Mouse (Mus musculus): ENCODE measurements around the gene Dock11.

Gene Dock11

GRCm38 (mm10) chrX:35888087-35888895, at the start of gene Dock11:
Dock11 (plus strand) TSS chrX:35888832.
- peak; percentile 83 for DNase-seq (ENCODE audit: low read depth, low spot score)

GRCm38 (mm10) chrX:35879703-35880102, 8.9 kb upstream of the Dock11 start:
- DNase-seq (ENCODE audit: low read depth, low spot score) = peak; percentile 66

- peak; percentile 71 for DNase-seq (ENCODE audit: low read depth, low spot score)
Measured at GRCm38 (mm10) chrX:35888945-35889799, 540 bp downstream of the Dock11 start.

GRCm38 (mm10) chrX:35889800-35890106, 1.1 kb downstream of the Dock11 start:
- DNase-seq (ENCODE audit: low read depth, low spot score) = peak; percentile 36

- peak; percentile 36 for DNase-seq (ENCODE audit: low read depth, low spot score)
Measured at GRCm38 (mm10) chrX:35891534-35892125, 3.0 kb downstream of the Dock11 start.

GRCm38 (mm10) chrX:35892377-35892776, 3.7 kb downstream of the Dock11 start:
- DNase-seq (ENCODE audit: low read depth, low spot score) = peak; percentile 24

- peak; percentile 58 for DNase-seq (ENCODE audit: low read depth, low spot score)
Measured at GRCm38 (mm10) chrX:35897648-35898500, 9.2 kb downstream of the Dock11 start.

GRCm38 (mm10) chrX:35898501-35898766, 9.8 kb downstream of the Dock11 start:
- peak; percentile 56 for DNase-seq (ENCODE audit: low read depth, low spot score)

GRCm38 (mm10) chrX:35904352-35904751, 15.7 kb downstream of the Dock11 start:
- DNase-seq (ENCODE audit: low read depth, low spot score) = peak; percentile 15

GRCm38 (mm10) chrX:35906696-35907330, 18.2 kb downstream of the Dock11 start:
- no peak for DNase-seq (ENCODE audit: low read depth, low spot score)

GRCm38 (mm10) chrX:35919558-35919957, 30.9 kb downstream of the Dock11 start:
- no peak for DNase-seq (ENCODE audit: low read depth, low spot score)

GRCm38 (mm10) chrX:35920096-35920607, 31.5 kb downstream of the Dock11 start:
- DNase-seq (ENCODE audit: low read depth, low spot score) = no peak

- no peak for DNase-seq (ENCODE audit: low read depth, low spot score)
Measured at GRCm38 (mm10) chrX:35921922-35922321, 33.3 kb downstream of the Dock11 start.

GRCm38 (mm10) chrX:35924705-35925264, 36.2 kb downstream of the Dock11 start:
- DNase-seq (ENCODE audit: low read depth, low spot score) = peak; percentile 24

- peak; percentile 13 for DNase-seq (ENCODE audit: low read depth, low spot score)
Measured at GRCm38 (mm10) chrX:35930094-35930933, 41.7 kb downstream of the Dock11 start.

GRCm38 (mm10) chrX:35930934-35931406, 42.3 kb downstream of the Dock11 start:
- peak; percentile 15 for DNase-seq (ENCODE audit: low read depth, low spot score)

- DNase-seq (ENCODE audit: low read depth, low spot score) = no peak
Measured at GRCm38 (mm10) chrX:35931945-35932344, 43.3 kb downstream of the Dock11 start.

- DNase-seq (ENCODE audit: low read depth, low spot score) = no peak
Measured at GRCm38 (mm10) chrX:35932952-35933351, 44.3 kb downstream of the Dock11 start.

GRCm38 (mm10) chrX:35938112-35938511, 49.5 kb downstream of the Dock11 start:
- DNase-seq (ENCODE audit: low read depth, low spot score) = no peak
